Mouse (Mus musculus) right cerebral cortex, adult 2 months (tissue): Measurements from ENCODE around the gene Hist4h4.

Experiments
- DNase-seq, 2 experiments: peaks; one replicate each; pipeline ENCODE4 v3.0.0; 2021 to 2022; ENCODE audit warnings: low spot score in 2 of 2

The Hist4h4 gene

DNA sequence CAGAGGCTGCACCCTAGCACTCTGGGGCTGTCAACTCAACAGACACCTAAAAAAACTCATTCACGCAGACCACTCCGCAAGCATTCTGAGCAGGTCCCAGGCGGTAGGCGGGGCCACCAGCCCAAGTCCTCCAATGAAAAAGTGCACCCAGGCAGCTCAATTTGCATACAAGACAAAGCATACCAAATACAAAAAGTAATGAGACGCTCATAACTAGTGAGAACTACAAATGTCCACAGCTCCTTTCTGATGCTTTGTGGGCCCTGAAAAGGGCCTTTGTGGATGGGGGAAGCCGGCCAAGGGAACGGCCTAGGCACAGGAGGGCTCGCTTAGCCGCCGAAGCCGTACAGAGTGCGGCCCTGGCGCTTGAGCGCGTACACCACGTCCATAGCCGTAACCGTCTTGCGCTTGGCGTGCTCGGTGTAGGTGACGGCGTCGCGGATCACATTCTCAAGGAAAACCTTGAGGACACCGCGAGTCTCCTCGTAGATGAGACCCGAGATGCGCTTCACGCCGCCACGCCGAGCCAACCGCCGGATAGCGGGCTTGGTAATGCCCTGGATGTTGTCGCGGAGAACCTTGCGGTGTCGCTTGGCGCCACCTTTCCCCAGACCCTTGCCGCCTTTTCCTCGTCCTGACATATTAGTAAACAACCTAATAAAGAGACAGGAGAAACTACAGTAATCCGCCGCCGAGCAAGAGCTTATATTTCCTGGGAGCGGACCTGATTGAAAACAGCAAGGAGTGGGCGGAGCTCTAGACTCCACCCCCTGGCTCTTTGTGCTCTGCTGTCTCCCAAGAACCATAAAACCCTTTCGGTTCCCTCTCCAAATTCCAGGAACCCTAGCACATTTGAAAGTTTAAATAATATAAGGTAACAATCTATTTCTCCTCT is at the start of gene Hist4h4:
Gene Hist4h4, minus strand, starts transcription at position 677 of the 895 bp plus-strand sequence.
- DNase-seq, result peak; percentile 99 to 100

DNA sequence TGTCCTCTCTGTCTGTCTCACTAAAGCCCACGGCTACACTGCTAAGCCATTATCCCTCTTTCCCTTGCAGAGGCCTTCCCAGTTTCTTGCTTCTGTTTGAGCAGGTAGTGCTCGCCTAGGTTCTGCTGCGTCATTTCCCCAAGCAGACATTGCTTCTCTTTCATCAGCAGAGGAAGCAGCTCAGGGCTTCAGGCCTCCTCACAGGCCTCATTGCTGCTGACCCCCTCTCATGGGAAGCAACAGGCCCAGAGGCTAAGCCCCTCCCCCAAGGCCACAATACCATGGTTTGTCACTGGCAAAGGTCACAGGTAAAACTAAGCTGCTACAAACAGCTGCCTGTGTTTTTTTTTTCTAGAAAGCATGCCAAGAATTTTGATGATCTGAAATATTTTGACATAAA is 48.5 kb upstream of the Hist4h4 start:
- DNase-seq, result no peak

GRCm38 (mm10) chr6:136852348-136852747 is 48.1 kb upstream of the Hist4h4 start:
- DNase-seq, result no peak

DNA sequence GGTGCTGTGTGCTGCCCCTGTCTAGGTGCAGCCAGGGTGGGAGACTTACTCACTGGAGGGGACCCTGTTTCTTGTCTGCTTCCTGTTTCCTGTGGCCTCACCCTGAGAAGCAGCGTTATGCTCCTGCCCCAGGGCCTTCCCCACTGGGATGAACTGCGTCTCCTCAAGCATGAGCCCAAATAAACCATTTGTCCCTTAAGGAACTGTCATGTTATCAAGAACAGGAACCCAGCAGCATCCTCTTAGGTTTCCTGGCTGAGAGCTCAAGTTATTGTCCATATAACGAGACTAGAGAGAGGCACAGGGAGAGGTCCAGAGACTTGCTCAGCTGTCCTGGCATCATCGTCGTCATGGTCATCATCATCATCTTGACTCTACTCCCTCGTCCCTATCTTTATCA is 46.1 kb upstream of the Hist4h4 start:
- no peak for DNase-seq

DNA sequence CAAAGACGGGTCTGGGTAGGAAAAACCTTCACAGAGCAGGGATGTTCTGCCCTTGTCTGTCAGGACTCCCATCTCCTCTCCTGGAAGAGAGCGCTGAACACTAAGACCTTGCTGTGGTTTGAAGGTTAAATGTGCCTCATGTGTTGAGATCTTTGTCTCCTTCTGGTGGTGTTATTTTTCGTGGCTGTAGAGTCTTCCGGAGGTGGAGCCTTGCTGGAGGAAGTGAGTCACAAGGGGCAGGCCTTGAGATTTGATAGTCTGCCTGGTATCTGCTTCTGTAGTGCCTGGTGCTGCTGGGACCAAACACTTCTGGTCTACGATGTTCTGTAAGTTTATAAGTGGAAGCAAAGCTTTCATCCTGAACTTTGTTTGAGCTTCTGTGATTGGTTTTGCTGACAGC is 44.8 kb upstream of the Hist4h4 start:
- no peak for DNase-seq

DNA sequence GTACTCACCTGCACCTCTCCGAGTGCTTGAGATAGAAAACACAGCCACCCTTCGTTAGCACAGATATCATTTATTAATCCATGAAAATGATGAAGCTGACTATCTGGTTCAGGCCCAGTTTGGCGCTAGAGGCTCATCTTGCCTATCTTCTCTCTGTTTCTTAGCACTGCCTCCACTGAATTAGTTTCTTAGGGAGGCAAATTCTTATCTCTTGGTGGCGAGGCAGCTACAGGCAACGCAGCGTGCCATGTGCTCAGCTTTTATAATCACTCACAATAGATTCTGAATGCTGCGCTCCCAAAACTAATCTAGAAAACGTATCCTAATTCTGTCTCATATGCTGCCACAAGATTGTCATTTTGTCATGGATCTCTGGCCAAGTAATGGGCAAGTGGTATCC is 44.2 kb upstream of the Hist4h4 start:
- DNase-seq, result no peak

- DNase-seq, result peak; percentile 27 to 40
These were observed 43.6 kb upstream of the Hist4h4 start for GRCm38 (mm10) chr6:136847790-136848189.

DNA sequence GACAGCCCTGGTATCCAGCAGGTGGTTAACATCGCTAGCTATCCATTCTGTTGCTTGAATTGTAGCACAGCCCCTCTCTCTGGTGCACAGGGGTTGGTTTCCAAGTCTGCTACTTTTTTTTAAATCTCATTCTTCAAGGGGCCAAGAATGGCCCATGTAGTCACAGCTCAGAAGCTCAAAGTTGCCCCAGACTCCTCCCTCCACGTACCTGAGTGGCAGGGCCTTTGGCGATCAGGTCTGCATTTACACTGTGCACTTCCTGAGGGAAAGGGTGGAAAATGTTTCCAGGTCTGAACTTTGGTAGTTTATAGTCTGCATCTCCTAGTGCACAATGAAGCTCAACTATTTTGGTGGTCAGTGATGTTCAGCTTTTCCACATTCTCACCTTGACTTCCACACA is 43.1 kb upstream of the Hist4h4 start:
- no peak for DNase-seq

- DNase-seq, result no peak
These were observed 41.7 kb upstream of the Hist4h4 start for GRCm38 (mm10) chr6:136845706-136846480.

DNA sequence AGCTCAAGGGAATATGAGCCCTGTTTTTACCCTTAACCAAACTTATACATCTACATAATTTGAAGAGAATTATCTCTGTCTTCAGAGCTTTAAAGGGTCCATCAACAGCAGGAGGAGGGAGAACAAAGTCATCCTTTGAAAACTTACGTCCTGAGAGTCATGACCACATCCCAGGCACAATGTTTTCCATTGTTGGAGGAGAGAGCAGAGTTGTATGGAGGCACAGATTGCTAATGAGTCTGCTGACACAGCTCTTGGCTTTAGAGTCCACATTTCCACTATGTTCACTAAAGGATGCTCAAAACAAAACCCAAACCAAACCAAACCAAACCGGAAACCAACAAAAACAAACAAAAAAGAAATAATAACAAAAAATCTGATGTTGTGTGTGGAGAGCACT is 40.7 kb upstream of the Hist4h4 start:
- DNase-seq, result no peak

GRCm38 (mm10) chr6:136837323-136837722 is 33.1 kb upstream of the Hist4h4 start:
- no peak for DNase-seq

DNA sequence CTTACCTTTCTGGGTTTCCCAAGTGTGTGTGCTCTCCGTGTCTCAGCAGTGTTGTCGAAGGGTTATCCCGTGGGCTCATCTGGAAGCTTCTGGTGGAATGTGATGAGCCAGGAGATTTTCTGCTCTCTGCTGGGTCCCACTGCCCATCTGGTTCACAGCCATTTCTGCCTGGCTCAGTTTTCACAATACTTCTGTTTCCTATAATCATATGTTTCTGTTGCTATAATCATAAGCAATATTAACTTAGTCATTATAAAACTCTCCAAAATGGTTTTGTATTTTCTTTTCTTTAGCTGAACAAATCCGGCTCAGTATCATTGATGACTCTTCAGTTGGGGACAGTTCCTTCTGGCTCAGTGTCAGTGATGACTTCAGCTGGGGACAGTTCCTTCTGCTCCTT is 31.1 kb upstream of the Hist4h4 start, which contains the start of gene Smco3:
Gene Smco3, minus strand, starts transcription at position 101 of the 400 bp plus-strand sequence.
- DNase-seq, result no peak

GRCm38 (mm10) chr6:136831712-136832111 is 27.5 kb upstream of the Hist4h4 start:
- DNase-seq, result no peak

- no peak for DNase-seq
These were observed 24.5 kb upstream of the Hist4h4 start for GRCm38 (mm10) chr6:136828681-136829080.

GRCm38 (mm10) chr6:136827881-136828561 is 23.8 kb upstream of the Hist4h4 start, which contains the start of gene Wbp11:
Gene Wbp11, minus strand, starts transcription at chr6:136828233.
- peak; percentile 96 to 97 for DNase-seq

- no peak for DNase-seq
These were observed 23.3 kb upstream of the Hist4h4 start, which contains the start of gene BC049715 for GRCm38 (mm10) chr6:136827516-136827880. Gene BC049715, plus strand, starts transcription at chr6:136827626.

GRCm38 (mm10) chr6:136827116-136827515 is 22.9 kb upstream of the Hist4h4 start:
- DNase-seq, result no peak

DNA sequence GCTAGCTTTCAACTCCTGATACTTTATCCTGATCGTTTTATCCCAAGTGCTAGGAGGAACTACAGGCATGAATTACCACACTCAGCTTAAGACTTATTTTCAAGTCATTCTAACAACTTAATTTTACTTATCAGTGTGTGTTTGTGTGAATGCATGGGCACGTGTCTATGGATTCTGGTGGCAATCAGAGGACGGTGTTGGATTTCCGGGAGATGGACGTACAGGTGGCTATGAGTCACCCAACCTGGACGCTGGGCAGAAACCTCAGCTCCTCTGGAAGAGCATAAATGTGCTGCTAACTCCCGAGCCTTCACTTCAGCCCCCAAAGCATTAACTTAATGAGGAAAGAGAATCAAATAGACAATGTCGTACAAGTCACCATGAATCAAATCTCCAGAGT is 20.8 kb upstream of the Hist4h4 start:
- no peak for DNase-seq

DNA sequence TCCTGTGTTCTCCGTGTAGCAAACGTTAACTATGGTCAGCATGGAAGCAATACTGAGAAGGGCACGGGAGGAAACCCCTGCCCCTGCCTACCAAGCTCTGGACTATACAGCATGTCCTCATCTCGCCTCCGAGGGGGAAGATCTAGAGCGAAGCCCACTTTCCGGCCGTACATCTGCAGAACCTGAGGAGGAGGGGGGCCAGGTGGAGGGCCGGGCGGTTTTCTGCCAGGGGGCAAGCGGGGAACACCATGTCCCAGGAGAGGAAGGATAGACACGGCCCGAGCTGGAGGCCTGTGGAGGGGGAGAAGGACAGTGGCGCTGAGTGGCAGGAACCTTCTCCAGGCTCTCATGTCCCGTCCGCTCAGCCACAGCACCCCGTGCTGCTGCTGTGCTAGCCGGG is 16.9 kb upstream of the Hist4h4 start:
- DNase-seq, result no peak

GRCm38 (mm10) chr6:136820381-136820780 is 16.2 kb upstream of the Hist4h4 start:
- DNase-seq, result no peak

GRCm38 (mm10) chr6:136817549-136817948 is 13.3 kb upstream of the Hist4h4 start:
- DNase-seq, result peak; percentile 85

- no peak for DNase-seq
These were observed 12.6 kb upstream of the Hist4h4 start for GRCm38 (mm10) chr6:136816826-136817225.
